ENCODE assay signal across 11 mouse cellular contexts in genomic region chr5:19158191-19158590, GRCm38 (mm10).
DNase-seq lines count a peak whose midpoint lies in the region.
"Had no signal": no experiment of that assay in that cellular context is flagged by ENCODE, and none has a peak within 500 bp of the region (broad histone marks: within the 10 kb centered on the region; RNA-seq: fewer than 3 reads in every experiment).

No protein-coding gene starts in this region.

- peak; percentile 29 for DNase-seq in gastrocnemius, postnatal 10 days
- no peak for DNase-seq in gastrocnemius, adult 8-10 months (ENCODE audit: low spot score in 2 of 2)
- peak; percentile 13 for DNase-seq in right cerebral cortex, adult 18-20 months
- DNase-seq in right cerebral cortex, postnatal 36 days (ENCODE audit: low spot score in 2 of 2): no peak
- DNase-seq in layer of hippocampus, adult 8-10 months (ENCODE audit: low spot score in 2 of 2): peak; percentile 9 to 53
- peak; percentile 24 for DNase-seq in telencephalon, adult 2 months (ENCODE audit: low read depth, low spot score)
- no peak for DNase-seq in thymus, postnatal 36 days
- DNase-seq: adrenal gland, postnatal 14 days; cerebellum, adult 9-10 months; gastrocnemius, postnatal 25 days; spleen, adult 18-20 months had no signal

Comparison
In these comparisons a context has a peak if more than half of its experiments do, and no peak if none do; other contexts are left out.
1. DNase-seq: peak in gastrocnemius, postnatal 10 days (single experiment), right cerebral cortex, adult 18-20 months (single experiment), layer of hippocampus, adult 8-10 months (2 of 2) and telencephalon, adult 2 months (single experiment); none in gastrocnemius, adult 8-10 months (0 of 2), right cerebral cortex, postnatal 36 days (0 of 2) and thymus, postnatal 36 days (0 of 2).